Mouse (Mus musculus) embryonic facial prominence, embryonic 13.5 days (tissue): ENCODE data around the gene Glis3. TPM values are rescaled to one million over a fixed set of nuclear protein-coding genes. Genes with fewer than 3 reads are reported as not detected.

Experiments used
- ATAC-seq: fragments of 200-750 bp; cut with Nextera tagmentation; 2 replicates; pipeline ENCODE4 v1.8.0; 2017; ENCODE audit warnings: low read depth; ENCODE audit not compliant: insufficient number of reproducible peaks, insufficient read depth, low FRiP score, low TSS enrichment
- H3K27ac ChIP-seq: fragments of 300-500 bp; sonication (generic); 2 replicates; pipeline ENCODE4 v1.5.1; 2015; ENCODE audit warnings: moderate library complexity, mild to moderate bottlenecking, inconsistent platforms
- H3K27me3 ChIP-seq: fragments of 300-500 bp; sonication (generic); 2 replicates; pipeline ENCODE4 v1.6.1; 2015; ENCODE audit warnings: mild to moderate bottlenecking, inconsistent platforms
- H3K36me3 ChIP-seq: fragments of 300-500 bp; sonication (generic); 2 replicates; pipeline ENCODE4 v1.6.1; 2015; ENCODE audit warnings: mild to moderate bottlenecking, inconsistent platforms
- H3K4me1 ChIP-seq: fragments of 300-500 bp; sonication (generic); 2 replicates; pipeline ENCODE4 v1.6.1; 2015; ENCODE audit warnings: inconsistent platforms
- H3K4me2 ChIP-seq: fragments of 300-500 bp; sonication (generic); 2 replicates; pipeline ENCODE4 v1.6.1; 2015; ENCODE audit warnings: moderate library complexity, mild to moderate bottlenecking, inconsistent platforms
- H3K4me3 ChIP-seq: fragments of 300-500 bp; sonication (generic); 2 replicates; pipeline ENCODE4 v1.5.1; 2015; ENCODE audit warnings: mild to moderate bottlenecking, inconsistent platforms
- H3K9ac ChIP-seq: fragments of 300-500 bp; sonication (generic); 2 replicates; pipeline ENCODE4 v1.6.1; 2015; ENCODE audit warnings: mild to moderate bottlenecking, inconsistent platforms
- H3K9me3 ChIP-seq: fragments of 300-500 bp; sonication (generic); 2 replicates; pipeline ENCODE4 v1.6.1; 2016; ENCODE audit warnings: inconsistent platforms
- WGBS: fragments of 180-500 bp; shearing (Covaris S2); methylation state at CpG from one replicate; pipeline ENCODE4 v1.1.7; 2015; ENCODE audit warnings: mixed read lengths; 5-methylcytosine and 5-hydroxymethylcytosine counted together
- polyA plus RNA-seq: library from polyadenylated mRNA; unstranded; fragments of >200 nt; fragmentation: Nextera tagmentation; extraction: Ambion mirVana; gene quantifications from 2 replicates; pipeline ENCODE4 v1.2.1, GENCODE M21; 2015

The Glis3 gene
- polyA plus RNA-seq, 1 experiment from 2014 or later = 15.2 TPM

DNA sequence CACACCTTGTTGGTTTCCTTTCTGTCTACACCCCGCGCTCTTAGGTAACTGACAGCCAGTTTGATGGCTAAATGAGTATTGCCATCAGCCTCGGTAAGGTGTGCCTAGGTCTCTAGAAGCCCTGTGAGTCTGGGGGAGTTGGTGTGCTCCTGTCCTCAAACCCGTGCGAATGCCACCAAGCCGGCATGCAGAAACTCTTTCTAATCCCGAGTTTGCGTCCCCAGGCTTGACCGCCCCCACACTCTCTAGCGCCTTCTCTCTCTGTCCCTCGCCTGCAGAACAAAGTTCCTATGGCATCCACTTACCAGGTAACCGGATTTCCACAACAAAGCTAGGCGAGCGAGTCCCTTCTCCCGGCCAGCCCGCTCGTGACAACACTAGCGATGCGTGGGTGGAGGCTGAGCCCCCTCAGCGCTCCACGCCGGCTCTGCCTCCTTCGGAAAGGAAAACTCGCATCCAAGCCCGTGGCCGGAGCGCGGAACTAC lies 544 bp downstream of the Glis3 start:
- H3K4me3 ChIP-seq = peak overlapping the region; percentile 72
- WGBS = under 1% methylated on average over 28 of the region's 28 CpGs
- no peaks in the 10 kb centered on the region for H3K9me3 ChIP-seq
- peaks cover 28% of the 10 kb centered on the region for H3K4me1 ChIP-seq
- peak overlapping the region; percentile 78 for H3K27ac ChIP-seq
- no peak for ATAC-seq
- H3K36me3 ChIP-seq = no peaks in the 10 kb centered on the region
- H3K27me3 ChIP-seq = peaks cover 40% of the 10 kb centered on the region
- peak overlapping the region; percentile 98 for H3K4me2 ChIP-seq
- H3K9ac ChIP-seq = peak overlapping the region; percentile 86

DNA sequence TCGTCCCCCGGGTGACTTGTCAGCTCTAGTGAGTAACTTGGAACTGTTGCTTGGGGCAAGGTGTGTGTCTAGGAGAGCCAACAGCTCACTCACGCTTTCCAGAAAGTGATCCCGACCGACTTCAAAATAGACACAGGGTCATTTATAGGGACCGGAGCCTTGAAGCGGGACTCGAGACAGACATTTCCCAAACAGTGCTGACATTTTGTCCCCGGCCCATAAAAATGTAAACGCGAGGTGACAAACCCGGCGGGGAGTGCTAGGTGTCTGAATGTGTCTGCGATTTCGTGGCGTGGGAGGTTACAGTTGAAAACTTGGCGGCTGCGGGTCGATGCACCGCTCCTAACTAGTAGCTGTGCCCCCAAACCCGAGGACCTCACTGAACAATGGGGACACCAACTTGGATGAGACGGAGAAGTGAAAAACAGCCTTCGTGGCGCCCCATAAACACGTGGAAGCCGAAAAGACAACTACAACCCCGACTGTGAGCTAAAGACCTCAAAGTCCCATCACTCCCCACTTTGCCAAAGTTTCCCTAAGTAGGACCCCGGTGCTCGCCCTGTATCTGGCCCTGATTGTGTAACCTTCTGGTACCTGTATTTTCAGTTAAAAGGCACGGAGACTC lies 1.1 kb downstream of the Glis3 start:
- H3K4me2 ChIP-seq = peak overlapping the region; percentile 98
- ATAC-seq = no peak
- H3K36me3 ChIP-seq = no peaks in the 10 kb centered on the region
- H3K27me3 ChIP-seq = peaks cover 40% of the 10 kb centered on the region
- peak overlapping the region; percentile 72 for H3K4me3 ChIP-seq
- WGBS = under 1% methylated on average over 30 of the region's 30 CpGs
- peak overlapping the region; percentile 78; the same call in 1 of the 2 replicates for H3K27ac ChIP-seq
- H3K9me3 ChIP-seq = no peaks in the 10 kb centered on the region
- H3K9ac ChIP-seq = peak overlapping the region; percentile 86
- H3K4me1 ChIP-seq = peaks cover 28% of the 10 kb centered on the region

DNA sequence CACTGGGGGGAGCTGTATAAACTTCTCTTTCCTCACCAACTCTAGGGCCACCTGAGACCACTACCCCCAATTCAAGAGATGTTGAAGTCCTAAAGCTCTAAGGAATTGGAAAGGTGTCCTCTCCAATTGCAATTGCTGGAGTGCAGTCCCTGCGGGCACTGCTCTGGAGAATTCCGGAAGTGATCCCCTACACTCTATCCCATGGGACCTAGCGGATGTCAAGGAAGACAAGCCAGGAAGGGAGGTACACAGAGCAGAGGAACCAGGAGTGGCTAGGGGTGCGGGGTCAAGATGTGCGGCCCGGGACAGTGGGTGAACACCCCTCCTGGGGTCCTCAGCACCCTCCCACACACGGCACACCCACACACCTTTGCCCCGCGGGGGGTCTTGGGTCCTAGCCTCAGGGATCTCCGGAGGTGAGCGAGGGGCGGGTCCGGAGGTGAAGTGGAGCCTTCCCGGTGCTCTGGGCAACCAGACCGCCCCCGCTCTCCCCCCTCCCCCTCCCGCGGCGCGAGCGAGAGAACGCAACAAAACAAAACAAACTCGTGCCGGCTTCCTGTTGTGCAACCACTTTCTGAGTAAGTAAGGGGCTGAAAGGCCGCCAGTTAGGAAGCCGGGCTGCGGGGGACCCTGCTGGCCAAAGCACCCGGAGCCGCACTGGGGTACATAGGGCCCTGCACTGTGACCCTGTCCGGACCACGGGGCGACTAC lies 2.0 kb downstream of the Glis3 start:
- Histone ChIP-seq H3K4me2 (peak overlapping the region; percentile 98), H3K9ac (peak overlapping the region; percentile 86), H3K4me1 (peaks cover 28% of the 10 kb centered on the region), H3K4me3 (peak overlapping the region; percentile 72), H3K9me3 (no peaks in the 10 kb centered on the region), H3K36me3 (no peaks in the 10 kb centered on the region), H3K27me3 (peaks cover 36% of the 10 kb centered on the region), H3K27ac (peak overlapping the region; percentile 51)
- ATAC-seq = 0 out of 2 replicates have a peak, but pooled peaks have one; percentile 52
- under 1% methylated on average over 29 of the region's 32 CpGs for WGBS

DNA sequence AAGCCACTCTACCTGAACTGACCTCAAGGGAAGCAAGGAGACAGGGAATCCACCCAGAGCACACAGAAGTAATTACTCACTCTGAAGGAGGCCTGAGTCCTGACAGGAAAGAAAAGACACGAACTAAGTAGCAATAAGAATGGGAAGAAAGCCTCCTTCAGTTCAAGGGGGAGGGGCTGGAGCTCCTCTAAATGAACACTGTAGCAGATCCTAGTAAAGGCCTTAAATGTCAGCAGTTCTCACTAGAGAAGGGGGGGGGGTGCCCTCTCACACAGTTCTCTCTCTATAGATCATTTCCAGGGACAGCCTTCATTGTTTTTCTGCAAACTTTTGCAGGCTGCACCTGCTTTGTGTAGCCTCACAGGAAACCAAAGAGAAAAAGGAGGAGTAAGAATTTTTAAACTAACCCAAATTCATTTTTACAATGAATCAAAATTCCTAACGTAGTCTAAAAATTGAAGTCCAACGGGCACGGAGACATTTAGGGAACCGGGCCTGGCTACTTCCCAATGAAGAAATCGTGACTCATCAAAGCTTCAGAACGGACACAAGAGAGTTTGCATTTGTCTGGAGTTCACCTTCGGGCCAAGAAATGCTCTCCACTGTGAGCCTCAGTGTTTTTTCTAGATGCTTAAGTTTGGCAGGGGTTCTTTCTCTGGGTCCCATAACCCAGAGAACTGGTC lies 2.7 kb downstream of the Glis3 start:
- Histone ChIP-seq H3K27ac (no peak overlapping the region), H3K4me1 (peaks cover 28% of the 10 kb centered on the region), H3K9me3 (no peaks in the 10 kb centered on the region), H3K36me3 (no peaks in the 10 kb centered on the region), H3K9ac (peak overlapping the region; percentile 86; the same call in 1 of the 2 replicates), H3K4me3 (peak overlapping the region; percentile 72), H3K4me2 (peak overlapping the region; percentile 98), H3K27me3 (peaks cover 36% of the 10 kb centered on the region)
- 24% methylated on average over 8 of the region's 8 CpGs for WGBS
- no peak for ATAC-seq

DNA sequence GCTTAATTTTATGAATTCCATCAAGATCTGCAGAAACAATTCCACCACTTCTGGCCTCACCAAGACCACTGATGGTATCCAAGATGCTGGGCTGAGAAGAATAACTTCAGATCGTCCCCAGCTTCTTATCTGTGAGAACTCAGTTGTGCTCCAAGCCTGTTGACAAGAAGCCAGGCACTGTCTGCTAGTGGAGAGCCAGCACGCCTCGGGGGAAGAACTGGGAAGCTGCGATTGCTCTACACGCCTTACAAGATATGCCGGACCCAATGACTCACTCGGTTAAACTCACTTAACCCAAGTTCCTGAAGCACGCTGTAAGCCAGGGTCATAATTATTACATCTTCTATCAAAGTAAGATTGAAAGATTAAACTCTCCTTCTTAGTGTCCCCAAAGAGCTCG lies 16.1 kb downstream of the Glis3 start:
- 71% methylated on average over 9 of the region's 9 CpGs for WGBS
- ATAC-seq = no peak
- Histone ChIP-seq H3K4me1 (peaks cover 25% of the 10 kb centered on the region), H3K9ac (no peak overlapping the region), H3K27me3 (no peaks in the 10 kb centered on the region), H3K4me3 (no peak overlapping the region), H3K4me2 (no peak overlapping the region), H3K27ac (no peak overlapping the region; the same call in 1 of the 2 replicates), H3K9me3 (no peaks in the 10 kb centered on the region), H3K36me3 (peaks cover 10% of the 10 kb centered on the region; the same call in 1 of the 2 replicates)

DNA sequence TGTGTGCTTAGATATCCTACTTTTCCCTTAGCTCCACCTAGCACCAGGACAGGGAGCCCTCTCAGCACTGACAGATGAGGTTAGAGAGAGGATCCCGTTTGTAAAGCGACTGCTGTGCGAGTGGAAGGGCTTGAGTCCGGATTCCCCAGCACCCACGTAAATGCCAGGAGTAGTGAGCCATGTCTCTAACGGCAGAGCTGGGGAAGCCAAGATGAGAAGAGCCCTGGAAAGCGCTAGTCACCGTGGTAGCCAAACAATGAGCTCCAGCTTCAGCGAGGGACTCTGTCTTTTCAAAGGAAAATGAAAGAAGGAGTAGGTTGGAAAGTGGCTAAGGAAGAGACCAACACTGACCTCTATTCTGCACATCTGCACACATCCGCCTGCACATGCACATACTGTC lies 16.7 kb downstream of the Glis3 start:
- Histone ChIP-seq H3K27me3 (no peaks in the 10 kb centered on the region), H3K36me3 (peaks cover 10% of the 10 kb centered on the region; the same call in 1 of the 2 replicates), H3K9ac (no peak overlapping the region), H3K9me3 (no peaks in the 10 kb centered on the region), H3K4me1 (peaks cover 26% of the 10 kb centered on the region), H3K4me3 (no peak overlapping the region), H3K4me2 (no peak overlapping the region), H3K27ac (no peak overlapping the region)
- whole genome bisulfite sequencing = 62% methylated on average over 10 of the region's 10 CpGs
- no peak for ATAC-seq

DNA sequence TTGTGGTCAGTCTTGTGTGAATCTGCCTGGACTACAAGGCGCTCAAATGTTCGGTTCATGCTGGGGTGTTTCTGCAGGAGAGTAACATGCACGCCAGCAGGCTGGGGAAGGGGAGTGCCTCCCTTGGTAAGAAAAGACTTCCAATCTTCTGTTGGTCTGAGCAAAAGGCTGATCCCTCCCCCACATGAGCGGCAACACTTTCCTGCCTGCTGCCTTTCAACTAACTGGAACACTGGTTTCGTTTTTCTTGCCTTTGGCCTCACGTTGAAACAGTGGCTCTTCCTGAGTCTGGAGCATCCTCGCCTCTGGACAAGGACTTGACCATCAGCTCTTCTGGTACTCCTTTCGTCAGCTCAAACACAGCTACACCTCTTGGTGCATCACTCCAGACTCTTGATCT lies 17.4 kb downstream of the Glis3 start:
- H3K27ac ChIP-seq = no peak overlapping the region
- WGBS = 62% methylated on average over 8 of the region's 8 CpGs
- no peak for ATAC-seq
- H3K9ac ChIP-seq = no peak overlapping the region
- H3K4me2 ChIP-seq = no peak overlapping the region
- no peak overlapping the region for H3K4me3 ChIP-seq
- H3K4me1 ChIP-seq = peaks cover 26% of the 10 kb centered on the region
- H3K27me3 ChIP-seq = no peaks in the 10 kb centered on the region
- H3K9me3 ChIP-seq = no peaks in the 10 kb centered on the region
- peaks cover 10% of the 10 kb centered on the region; the same call in 1 of the 2 replicates for H3K36me3 ChIP-seq

DNA sequence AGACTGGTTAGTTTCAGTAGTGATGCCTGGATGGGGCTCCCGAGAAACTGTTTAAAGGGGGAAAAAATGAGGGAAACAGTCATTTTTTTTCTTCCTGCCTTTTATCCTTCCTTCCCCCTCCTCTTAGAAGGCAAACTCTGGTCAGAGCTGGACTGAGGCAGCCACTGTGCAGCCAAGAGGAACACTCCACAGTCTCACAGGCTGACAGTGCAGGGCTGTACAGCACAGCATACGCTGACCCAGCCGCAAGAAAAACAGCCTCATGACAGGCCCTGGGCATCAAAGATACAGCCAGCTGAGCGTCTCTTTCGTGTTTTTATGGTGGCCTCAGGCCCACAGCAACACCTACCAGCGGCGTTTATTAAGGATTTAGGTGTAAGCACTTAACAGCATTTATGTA lies 19.0 kb downstream of the Glis3 start:
- H3K27me3 ChIP-seq = no peaks in the 10 kb centered on the region
- H3K9me3 ChIP-seq = no peaks in the 10 kb centered on the region
- ATAC-seq = no peak
- H3K4me3 ChIP-seq = no peak overlapping the region
- WGBS = 80% methylated on average over 7 of the region's 7 CpGs
- H3K9ac ChIP-seq = no peak overlapping the region
- peaks cover 37% of the 10 kb centered on the region for H3K4me1 ChIP-seq
- H3K36me3 ChIP-seq = peaks cover 9% of the 10 kb centered on the region; the same call in 1 of the 2 replicates
- no peak overlapping the region for H3K27ac ChIP-seq
- no peak overlapping the region for H3K4me2 ChIP-seq

DNA sequence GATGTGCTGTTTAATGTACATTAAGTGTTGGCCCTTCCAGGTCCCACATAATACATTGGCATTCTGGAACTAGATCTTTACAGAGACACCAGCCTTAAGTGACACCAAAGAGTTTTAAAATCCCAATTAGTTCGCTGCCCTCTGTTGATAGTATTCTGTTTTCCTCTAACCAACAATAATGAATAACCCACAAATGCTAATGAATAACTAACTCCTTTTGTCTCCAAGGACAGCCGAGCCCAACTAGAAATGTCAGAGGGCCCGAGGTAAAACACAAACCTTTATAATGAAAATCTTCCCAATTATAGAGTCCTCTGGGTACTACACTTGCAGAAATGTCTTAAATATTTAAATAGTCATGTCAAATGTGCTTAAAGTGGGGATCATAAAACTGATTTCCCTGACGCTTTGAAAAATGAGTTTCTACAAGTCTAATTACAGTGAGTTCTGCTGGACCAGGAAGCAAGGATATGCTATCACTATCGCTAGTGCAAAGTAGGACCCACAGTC lies 22.1 kb downstream of the Glis3 start:
- no peaks in the 10 kb centered on the region for H3K27me3 ChIP-seq
- H3K4me3 ChIP-seq = no peak overlapping the region
- WGBS = 68% methylated on average over 5 of the region's 5 CpGs
- H3K9me3 ChIP-seq = no peaks in the 10 kb centered on the region
- no peak for ATAC-seq
- H3K36me3 ChIP-seq = peaks cover 6% of the 10 kb centered on the region; the same call in 1 of the 2 replicates
- no peak overlapping the region for H3K27ac ChIP-seq
- H3K9ac ChIP-seq = no peak overlapping the region
- H3K4me1 ChIP-seq = peaks cover 34% of the 10 kb centered on the region
- H3K4me2 ChIP-seq = no peak overlapping the region

DNA sequence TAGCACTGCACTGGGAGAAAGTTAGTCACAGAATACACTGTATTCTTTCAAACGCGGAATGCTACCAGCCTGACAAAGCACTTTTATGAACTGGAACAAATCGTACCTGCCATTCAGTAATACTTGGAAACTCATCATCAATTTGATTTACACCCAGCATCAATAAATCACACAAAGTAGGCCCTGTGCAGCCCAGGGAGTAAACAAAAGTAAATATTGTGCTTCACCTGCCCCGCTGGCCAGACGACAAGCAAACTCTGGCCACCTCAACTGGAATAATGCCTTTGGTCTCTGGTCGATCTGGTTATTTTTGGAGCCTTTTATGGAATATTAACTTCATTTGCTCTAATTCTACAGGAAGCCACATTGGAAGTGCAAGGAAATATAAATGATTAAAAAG lies 23.0 kb downstream of the Glis3 start:
- Histone ChIP-seq H3K4me2 (no peak overlapping the region), H3K27ac (no peak overlapping the region), H3K4me3 (no peak overlapping the region), H3K4me1 (peaks cover 27% of the 10 kb centered on the region), H3K9me3 (no peaks in the 10 kb centered on the region), H3K36me3 (peaks cover 9% of the 10 kb centered on the region; the same call in 1 of the 2 replicates), H3K9ac (no peak overlapping the region), H3K27me3 (no peaks in the 10 kb centered on the region)
- no peak for ATAC-seq
- WGBS = 76% methylated on average over 6 of the region's 6 CpGs

DNA sequence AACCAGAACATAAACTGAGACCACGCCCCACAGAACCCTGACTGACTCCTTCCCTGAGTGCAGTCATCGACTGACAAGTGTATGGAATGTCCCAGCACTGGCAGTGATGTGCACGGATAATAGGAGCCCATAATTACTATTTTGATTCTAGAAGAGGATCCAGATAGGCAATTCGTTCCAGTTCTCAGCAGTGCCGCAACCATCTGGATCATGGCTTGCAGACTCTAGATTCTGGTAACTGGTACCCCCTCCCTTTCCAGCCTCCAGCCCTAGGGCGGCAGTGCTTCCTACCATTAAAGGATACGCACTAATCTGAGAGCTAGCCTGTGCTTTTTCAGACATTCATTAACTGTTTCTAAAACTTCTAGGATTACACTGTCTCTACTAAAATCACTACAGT lies 24.7 kb downstream of the Glis3 start:
- Histone ChIP-seq H3K36me3 (peaks cover 9% of the 10 kb centered on the region; the same call in 1 of the 2 replicates), H3K27ac (no peak overlapping the region), H3K4me1 (peaks cover 27% of the 10 kb centered on the region), H3K27me3 (no peaks in the 10 kb centered on the region), H3K9me3 (no peaks in the 10 kb centered on the region), H3K4me3 (no peak overlapping the region), H3K9ac (no peak overlapping the region), H3K4me2 (no peak overlapping the region)
- 40% methylated on average over 7 of the region's 7 CpGs for WGBS
- no peak for ATAC-seq
